Mouse (Mus musculus) induced T-regulatory cell, adult 2 months (primary cell): ENCODE data around the gene Scamp4.
A peak's percentile ranks its signal among the peaks of the same experiment; 100 is the strongest.
"Not testable (repeated sequence)": the region's sequence is repeated elsewhere in the genome, so short reads cannot be mapped to it uniquely, and the experiment has no call there.

Source experiments
- DNase-seq: peaks from one replicate; pipeline ENCODE4 v3.0.0-alpha.2; 2012; ENCODE audit warnings: low read depth

Gene Scamp4

GRCm38 (mm10) chr10:80610116-80610785, 7.6 kb downstream of the Scamp4 start:
- DNase-seq: peak; percentile 22

DNA sequence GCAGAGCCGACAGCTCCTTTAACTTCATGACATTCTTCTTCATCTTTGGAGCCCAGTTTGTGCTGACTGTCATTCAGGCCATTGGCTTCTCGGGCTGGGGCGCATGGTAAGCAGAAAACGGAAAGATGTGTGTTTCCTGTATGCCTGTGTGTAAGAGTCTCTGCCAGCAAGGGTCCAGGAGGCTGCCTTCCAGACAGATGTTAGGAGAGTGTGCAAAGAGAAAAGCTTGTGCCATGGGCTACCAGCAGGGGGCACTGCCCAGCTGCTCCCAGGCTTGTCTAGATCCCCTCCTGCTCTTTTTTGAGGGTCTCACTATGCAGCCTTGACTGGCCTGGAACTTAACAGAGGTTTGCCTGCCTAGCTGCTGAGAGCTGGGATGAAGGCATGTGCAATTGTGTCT, 8.4 kb downstream of the Scamp4 start:
- peak; percentile 78 for DNase-seq

GRCm38 (mm10) chr10:80611905-80612304, 9.2 kb downstream of the Scamp4 start:
- no peak for DNase-seq

DNA sequence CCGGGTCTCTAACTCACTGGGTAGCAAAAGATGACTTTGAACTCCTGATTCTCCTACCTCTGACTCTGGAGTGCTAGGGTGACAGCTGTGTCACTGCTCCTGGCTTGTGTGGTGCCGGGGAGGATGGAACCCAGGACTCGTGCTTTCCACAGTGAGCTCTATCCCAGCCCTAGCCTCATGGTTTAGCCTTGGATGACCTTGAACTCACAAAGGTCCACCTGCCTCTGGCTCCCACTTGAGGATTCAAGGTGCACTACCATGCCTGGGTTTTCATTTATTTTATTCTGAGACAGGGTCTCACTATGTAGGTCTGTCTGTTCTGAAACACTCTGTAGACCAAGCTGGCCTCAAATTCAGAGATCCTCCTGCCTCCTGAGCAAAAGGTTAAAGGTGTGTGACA, 11.1 kb downstream of the Scamp4 start:
- DNase-seq: no peak

- no peak for DNase-seq
Measured at GRCm38 (mm10) chr10:80614351-80614750, 11.7 kb downstream of the Scamp4 start.

DNA sequence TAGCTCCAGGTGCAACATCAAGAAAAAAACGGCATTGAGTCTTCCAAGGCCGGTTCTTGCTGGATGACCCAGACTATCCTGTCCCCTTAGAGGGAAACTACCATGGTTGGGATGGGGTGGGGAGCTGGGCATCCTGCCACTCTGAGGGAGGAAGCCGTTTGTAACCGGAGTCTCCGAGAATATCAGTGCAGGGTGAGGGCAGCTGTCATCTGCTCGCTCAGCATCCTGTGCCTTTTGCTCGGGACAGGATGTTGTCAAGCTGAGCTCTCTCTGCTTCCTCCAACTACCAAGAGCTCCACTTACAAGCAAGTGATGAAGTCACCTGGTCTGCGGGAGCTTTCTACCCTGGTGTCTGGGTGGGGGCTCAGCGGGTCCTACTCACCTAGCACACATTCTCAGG, 15.5 kb downstream of the Scamp4 start:
- peak; percentile 86 for DNase-seq

DNA sequence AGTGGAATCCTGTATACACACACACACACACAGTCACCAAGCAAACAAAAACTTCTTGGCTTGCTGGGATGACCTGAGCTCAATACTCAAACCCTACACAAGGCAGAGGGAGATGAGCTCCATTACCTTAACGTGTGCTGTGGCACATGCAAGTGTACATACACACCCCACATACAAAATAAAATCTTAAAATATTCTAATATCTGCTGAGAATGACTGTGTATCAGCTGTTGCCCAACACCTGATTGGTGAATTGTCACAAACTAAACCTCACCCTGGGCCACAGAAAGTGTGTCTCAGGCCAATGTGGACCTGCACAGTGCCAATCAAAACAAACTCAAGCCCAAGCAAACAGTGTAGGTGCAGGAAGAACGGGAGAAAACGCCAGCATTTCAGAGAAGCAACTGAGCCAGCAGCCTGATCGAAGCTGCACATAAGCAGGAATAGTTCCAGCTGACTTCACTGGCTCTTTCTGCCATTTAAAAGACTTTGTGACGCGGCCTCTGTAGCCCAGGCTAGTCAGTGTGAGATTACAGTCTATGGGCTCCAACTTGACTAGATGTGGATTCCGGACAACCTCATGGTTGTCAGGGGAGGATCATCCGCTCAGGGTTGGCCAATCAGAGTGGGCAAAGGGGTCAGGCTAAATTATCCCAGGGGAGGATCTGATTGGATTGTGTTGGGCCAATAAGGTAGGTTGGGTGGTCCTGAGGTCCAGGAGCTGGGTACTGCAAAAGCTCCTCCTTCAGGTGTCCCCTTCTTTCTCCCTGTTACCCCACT, 17.0 kb downstream of the Scamp4 start:
- peak; percentile 18 for DNase-seq

DNA sequence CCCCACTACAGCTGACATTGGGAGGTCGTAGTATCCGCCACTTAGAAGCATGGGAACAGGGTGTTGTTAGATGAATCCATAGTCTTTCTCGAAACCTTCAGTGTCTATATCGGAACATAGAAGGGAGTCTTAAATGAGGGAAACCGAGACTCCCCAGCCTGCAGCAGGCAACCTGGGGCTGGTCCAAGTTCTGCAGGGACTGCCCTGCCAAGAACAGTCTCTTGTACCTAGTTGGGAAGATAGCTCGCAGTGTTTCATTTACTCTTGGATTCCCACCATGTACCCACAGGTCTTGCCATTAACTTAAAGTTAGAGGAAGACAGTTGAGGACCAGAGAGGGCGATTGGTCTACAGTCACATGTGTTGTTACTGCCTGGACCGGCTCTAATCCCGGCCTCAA, 17.7 kb downstream of the Scamp4 start:
- peak; percentile 20 for DNase-seq

- DNase-seq: no peak
Measured at GRCm38 (mm10) chr10:80620796-80621689, 18.4 kb downstream of the Scamp4 start.

- DNase-seq: no peak
Measured at GRCm38 (mm10) chr10:80621690-80621939, 18.9 kb downstream of the Scamp4 start.

DNA sequence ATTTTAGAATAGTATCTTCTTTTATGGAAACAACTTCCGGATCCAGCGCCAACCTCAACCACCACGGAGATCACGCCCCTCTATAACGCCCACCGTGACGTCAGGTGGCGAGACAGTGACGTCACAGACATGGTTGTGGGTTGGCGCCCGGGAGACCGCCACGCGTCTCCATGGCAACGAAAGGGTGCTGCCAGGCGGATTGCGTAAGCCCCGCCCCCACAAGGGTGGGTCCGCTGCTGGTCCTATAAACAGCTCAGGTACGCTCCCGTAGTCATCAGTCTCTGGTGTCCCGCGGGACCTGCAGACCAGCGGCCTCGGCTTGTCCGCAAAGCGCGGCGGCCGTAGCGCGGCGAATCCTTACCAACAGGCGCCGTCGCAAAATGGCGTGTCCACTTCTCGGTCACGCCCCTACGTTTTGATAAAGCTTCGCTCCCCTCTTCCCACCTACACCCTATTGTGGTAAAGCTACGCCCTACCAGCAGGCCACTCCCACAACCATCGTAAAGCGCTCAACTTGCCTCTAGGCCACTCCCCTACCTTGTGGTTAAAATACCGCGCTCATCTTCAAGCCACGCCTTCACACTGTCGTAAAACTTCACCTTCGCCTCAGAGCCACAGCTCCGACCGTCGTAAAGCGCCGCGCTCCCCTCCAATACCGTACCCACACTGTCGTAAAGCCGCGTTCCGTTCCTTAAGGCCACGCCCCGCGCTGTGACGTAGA, 19.4 kb downstream of the Scamp4 start:
- DNase-seq: peak; percentile 100

DNA sequence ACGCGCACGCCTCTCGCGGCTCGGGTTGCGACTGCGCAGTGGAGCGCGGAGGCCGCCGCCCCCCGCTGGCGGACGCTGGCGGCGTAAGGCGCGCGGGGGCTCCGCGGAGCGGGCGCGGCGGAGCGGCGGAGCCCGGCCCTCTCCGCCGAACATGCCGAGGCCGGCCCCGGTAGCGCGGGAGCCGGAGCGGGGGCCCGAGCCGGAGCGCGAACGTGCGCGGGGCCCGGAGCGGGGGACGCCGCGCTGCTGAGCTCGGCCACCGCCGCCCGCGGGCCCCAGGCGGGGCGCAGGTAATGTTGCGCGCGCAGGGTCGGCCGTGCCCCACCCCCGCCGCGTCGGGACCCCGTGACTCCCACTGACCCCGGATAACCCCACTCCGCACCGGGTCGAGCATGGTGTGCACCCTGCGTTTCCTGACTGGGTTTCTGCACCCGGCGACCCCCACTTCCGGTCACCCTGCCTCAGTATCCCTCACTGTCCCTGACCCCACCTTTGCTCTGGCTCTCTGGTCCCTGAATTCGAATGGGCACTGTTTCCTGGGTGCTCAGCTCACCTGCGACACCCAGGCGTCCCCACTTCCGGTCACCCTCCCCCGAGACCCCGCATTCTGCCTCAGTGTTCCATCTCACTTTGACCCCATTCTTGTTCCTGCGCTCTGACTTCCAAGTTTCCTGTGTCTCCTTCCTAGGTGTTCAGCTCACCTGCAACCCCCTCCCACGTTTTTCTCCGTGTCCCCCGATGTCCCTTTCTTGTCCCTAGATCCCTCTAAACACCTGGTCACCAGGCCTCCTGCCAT, 20.2 kb downstream of the Scamp4 start, which contains the start of gene Csnk1g2:
Gene Csnk1g2, plus strand, starts transcription at position 178 of the 796 bp plus-strand sequence.
- DNase-seq: peak; percentile 82

GRCm38 (mm10) chr10:80623457-80624191, 21.0 kb downstream of the Scamp4 start:
- peak; percentile 83 for DNase-seq

DNA sequence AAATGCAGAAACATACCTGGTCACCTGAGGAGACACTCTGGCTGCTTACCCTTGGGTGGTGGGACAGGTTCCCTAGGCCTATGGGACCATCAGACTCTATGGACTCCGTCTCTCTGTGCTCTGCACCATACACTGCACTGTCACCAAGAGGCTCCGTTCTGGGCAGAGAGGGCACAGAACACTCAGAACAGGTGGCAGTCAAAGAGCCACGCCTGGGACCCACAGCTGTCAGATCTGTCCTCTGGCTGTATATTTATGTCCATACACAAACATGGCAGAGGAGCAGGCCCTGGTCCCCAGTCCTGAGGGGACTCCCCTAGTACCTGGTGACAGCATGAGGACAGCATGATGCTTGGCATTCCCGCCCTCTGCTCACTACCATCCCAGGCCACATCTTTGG, 23.1 kb downstream of the Scamp4 start:
- DNase-seq: no peak

GRCm38 (mm10) chr10:80627685-80628084, 25.0 kb downstream of the Scamp4 start:
- DNase-seq: no peak

DNA sequence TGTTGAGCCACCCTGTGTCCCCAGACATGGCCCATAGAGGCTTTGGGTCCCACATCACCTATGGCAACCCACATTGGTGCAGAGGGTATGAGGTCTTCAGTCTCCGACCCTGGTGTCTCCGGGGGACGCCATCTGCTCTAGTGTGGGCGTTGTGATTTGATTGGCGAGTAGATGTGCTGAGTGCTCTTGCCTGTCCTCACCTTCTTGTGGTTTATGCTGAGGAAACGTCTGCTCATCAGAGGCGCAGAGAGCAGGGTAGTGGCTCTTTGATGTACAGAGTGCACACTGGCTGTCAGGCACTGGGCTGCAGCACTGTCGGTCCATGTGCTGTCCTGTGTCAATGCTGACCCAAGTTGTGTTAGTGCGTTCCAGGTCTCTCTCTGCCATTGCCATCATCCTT, 26.3 kb downstream of the Scamp4 start:
- peak; percentile 56 for DNase-seq

GRCm38 (mm10) chr10:80635345-80635744, 32.7 kb downstream of the Scamp4 start:
- no peak for DNase-seq

DNA sequence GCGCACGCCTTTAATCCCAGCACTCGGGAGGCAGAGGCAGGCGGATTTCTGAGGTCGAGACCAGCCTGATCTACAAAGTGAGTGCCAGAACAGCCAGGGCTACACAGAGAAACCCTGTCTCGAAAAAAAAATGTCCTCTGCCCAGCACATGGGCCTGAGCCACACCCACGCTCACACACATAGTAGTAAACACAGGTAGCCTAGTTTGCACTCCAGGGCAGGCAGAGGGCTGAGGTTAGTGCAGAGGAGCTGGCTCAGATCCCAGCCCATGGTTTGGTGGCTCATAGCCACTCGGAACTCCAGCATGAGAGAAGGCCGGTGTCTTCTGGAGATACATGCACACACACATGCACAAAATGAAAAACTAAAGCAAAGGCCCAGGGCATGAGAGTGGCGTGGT, 44.3 kb downstream of the Scamp4 start:
- DNase-seq: no peak

DNA sequence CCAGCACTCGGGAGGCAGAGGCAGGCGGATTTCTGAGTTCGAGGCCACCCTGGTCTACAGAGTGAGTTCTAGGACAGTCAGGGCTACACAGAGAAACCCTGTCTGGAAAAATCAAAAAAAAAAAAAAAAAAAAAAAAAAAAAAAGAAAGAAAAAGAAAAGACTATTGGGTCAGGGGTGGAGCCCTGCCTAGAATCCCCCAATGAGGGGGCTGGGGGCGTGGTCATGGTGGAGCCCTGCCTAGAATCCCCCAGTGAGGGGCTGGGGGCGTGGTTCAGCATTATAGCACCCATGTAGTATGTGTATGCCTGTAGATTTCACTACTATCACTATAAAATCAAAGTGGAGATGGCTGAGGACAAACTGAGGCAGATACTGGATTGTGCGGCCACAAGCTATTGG, 47.2 kb downstream of the Scamp4 start:
- not testable (repeated sequence) for DNase-seq

GRCm38 (mm10) chr10:80650392-80650791, 47.7 kb downstream of the Scamp4 start:
- no peak for DNase-seq
